Mouse (Mus musculus): ENCODE results near the gene Hsf5. TPM values are rescaled to one million over a fixed set of nuclear protein-coding genes. Genes with fewer than 3 reads are reported as not detected.

Hsf5 gene
- polyA plus RNA-seq (2015; fragmentation: Nextera tagmentation; extraction: Ambion mirVana), result 0.37 and 0.61 TPM in 2 replicates

DNA sequence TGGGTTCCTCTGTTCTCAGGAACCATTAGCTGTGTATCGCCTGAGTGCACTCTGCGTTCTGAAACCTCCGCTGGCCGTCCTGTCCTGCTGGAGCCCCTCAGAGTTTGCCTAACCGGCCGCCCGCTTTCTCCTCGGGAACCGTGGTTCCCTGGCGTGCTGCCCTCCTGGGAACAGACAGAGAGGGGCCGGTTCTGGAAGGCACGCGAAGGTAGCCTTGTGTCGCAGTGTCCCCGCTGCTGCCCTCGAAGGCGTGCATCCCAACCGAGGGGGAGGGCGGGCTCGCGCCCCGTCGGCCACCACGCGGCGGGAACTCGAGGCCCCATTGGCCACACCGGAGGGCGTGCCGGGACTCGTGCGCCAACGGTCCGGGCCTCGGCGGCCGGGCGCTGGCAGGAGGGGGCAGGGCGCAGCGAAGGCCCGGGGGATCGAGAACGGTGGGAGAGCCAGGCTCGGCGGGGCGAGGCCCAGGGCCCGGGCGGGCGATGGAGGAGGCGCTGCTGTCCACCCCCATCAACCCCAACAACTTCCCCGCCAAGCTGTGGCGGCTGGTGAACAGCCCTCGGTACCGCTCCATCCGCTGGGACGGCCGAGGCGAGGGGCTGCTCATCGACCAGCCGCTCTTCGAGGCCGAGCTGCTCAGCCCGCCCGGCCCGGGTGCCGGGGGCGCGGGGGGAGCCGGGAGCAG, at the start of gene Hsf5:
Gene Hsf5 (plus strand): TSS at position 375 of the 685 bp plus-strand sequence.
- no peaks in the 10 kb centered on the region for H3K27me3 ChIP-seq (replicated peaks)
- H3K9ac ChIP-seq, result no peak within 1 kb of the TSS
- no peak for ATAC-seq (replicated peaks)
- H3K9me3 ChIP-seq, result no peaks in the 10 kb centered on the region
- H3K36me3 ChIP-seq (replicated peaks), result peaks cover 60% of the 10 kb centered on the region
- H3K4me1 ChIP-seq, result no peaks in the 10 kb centered on the region
- 90% methylated on average over 63 of the region's 69 CpGs for WGBS
- H3K4me2 ChIP-seq, result no peak within 1 kb of the TSS
- H3K27ac ChIP-seq, result no peak within 1 kb of the TSS
- H3K4me3 ChIP-seq, result no peak within 1 kb of the TSS

DNA sequence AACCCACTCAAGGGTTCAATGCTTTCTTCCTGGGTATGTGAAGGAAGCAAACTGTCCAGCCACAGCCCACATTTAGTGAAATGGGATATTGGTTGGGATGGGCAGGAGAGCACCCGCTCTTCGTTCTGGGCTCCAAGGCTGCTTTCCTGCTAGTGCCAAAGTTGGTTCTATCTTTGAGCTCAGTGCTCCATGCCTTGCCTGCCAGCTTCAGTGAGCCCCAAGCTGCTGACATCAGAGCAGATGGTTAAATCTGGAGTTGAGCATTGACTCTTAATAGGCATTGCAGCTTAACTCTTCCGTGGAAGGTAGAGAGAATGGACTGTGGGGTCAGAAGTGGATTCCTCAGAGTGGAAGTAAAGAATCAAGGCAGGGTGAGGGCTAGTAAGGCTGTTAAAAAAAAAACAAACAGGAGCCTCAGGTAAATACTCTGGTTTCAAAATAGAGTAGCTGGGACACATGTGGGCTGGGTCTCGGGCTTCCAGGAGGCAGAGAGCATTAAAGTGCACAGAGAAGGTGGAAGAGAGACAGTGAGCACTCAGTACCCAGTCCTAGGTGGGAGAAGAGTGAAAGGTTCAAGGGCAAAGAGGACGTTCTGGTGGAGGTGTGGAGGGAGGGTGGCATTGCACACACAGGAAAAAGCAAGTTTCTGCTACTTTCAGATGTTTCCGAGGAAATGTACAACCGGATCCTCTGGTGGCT, 48.6 kb upstream of the Hsf5 start, which contains the start of gene Sept4:
Gene Sept4 (plus strand): TSS at position 649 of the 699 bp plus-strand sequence.
- WGBS, result 81% methylated on average over 7 of the region's 7 CpGs
- no peaks in the 10 kb centered on the region for H3K9me3 ChIP-seq
- H3K36me3 ChIP-seq (replicated peaks), result no peaks in the 10 kb centered on the region
- no peaks in the 10 kb centered on the region for H3K4me1 ChIP-seq
- no peak within 1 kb of the TSS for H3K4me2 ChIP-seq
- H3K27ac ChIP-seq, result no peak within 1 kb of the TSS
- H3K27me3 ChIP-seq (replicated peaks), result no peaks in the 10 kb centered on the region
- H3K4me3 ChIP-seq, result no peak within 1 kb of the TSS
- H3K9ac ChIP-seq, result no peak within 1 kb of the TSS
- ATAC-seq (replicated peaks), result no peak

DNA sequence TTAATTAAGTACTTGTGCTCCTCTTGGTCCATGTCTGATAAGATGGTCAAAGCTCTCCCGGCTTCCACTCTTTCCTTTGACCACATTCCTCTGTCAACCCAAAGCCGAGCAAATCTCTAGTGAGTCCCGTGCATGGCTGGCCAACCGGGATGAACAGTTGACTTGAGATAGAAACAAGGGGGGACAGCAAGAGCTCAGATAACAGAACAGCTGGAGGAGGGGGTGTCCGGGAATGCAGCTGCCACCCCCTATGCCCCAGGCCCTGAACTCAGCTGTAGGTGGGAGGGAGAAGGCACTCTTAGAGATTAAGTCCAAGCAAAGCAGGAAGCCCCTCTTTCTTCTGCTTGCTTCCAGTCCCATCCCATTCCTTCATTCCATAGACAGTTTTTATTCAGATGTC, 46.2 kb upstream of the Hsf5 start:
- Histone ChIP-seq H3K9me3 (no peaks in the 10 kb centered on the region), H3K4me2 (no peak overlapping the region), H3K4me1 (no peaks in the 10 kb centered on the region), H3K27me3 (replicated peaks) (no peaks in the 10 kb centered on the region), H3K4me3 (no peak overlapping the region), H3K27ac (no peak overlapping the region), H3K9ac (no peak overlapping the region), H3K36me3 (replicated peaks) (no peaks in the 10 kb centered on the region)
- WGBS, result 32% methylated on average over 5 of the region's 5 CpGs
- no peak for ATAC-seq (replicated peaks)

DNA sequence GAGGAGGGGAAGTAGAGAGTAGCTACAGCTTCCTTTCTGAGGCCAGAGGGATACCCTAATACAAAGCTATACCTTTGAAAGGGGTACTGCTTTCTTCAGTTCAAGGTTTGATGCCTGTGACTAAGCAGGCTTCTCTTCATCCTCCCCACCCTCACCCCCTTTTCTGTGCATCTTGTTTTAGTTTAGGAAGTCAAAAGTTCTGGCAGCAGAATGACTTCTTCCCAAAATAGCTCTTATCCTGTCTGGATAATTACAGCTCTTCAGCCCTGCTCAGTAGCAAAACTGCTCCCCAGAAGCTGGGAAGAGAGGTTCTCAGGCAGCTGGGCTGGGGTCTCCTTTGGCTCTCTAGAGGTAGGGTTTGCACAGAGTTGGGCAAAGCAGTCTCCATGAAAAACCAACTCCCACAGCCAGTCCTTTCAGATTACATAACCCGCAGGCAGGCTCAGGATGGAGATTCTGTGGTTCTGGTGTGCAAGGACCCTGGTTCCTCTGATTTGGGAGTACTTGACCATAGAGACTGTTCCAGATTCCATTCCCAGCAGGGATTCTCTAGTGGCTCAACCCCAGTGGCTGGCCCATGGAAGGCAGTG, 45.5 kb upstream of the Hsf5 start:
- WGBS, result 83% methylated on average over 1 of the region's 1 CpGs
- Histone ChIP-seq H3K4me1 (no peaks in the 10 kb centered on the region), H3K9me3 (no peaks in the 10 kb centered on the region), H3K4me2 (no peak overlapping the region), H3K4me3 (no peak overlapping the region), H3K27ac (no peak overlapping the region), H3K27me3 (replicated peaks) (no peaks in the 10 kb centered on the region), H3K9ac (no peak overlapping the region), H3K36me3 (replicated peaks) (no peaks in the 10 kb centered on the region)
- no peak for ATAC-seq (replicated peaks)

DNA sequence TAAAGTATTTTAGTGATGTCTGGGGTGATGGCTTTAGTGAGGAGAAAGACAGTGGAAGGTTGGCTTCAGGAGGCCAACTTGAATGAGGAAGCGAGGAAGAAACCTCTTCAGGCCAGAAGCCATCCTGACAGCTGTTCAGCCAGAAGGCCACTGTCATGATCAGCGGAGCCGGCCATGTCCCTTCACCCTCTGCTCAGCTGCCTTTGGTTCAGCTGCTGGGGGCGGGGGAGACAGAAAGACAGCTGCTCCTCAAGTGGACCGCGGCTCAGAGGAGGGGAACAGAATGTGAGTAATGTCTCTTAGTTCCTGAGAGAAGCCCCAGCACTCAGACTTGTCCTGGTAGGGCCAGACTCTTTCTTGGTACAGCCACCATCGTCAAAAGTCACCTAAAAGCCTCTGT, 43.2 kb upstream of the Hsf5 start:
- WGBS, result 82% methylated on average over 7 of the region's 7 CpGs
- H3K9ac ChIP-seq, result no peak overlapping the region

DNA sequence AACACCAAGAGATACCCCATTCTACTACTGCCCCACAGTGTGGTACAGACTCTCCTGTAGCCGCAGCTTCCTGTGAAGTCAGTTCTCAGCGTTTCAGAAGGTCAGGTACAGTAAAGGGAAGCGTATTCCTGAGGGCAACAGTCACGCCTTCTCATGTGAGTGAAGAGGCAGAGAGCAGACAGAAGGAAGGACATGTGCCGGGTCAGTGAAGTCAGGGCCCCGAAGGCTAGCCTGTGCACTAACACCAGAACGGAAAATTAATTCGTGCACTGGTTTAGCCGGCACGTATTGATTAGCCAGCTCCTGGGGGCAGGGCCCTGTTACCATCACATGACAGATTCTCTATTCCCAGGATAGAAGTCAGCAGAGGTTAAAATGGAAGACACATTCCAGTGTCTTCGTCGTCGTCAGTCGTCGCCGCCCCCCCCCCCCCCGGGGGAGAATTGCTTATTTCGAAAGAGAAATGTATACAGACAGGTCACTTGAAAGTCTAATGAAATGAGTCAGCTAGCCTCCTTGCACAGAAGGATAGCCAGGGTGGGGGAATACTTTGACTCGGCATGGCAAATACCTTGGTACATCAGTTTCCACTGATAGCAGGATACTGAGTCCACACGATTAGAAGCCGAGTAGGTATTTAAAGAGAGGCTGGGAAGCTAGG, 42.3 kb upstream of the Hsf5 start:
- 65% methylated on average over 21 of the region's 21 CpGs for WGBS
- H3K27me3 ChIP-seq (replicated peaks), result no peaks in the 10 kb centered on the region
- H3K9ac ChIP-seq, result no peak overlapping the region
- no peaks in the 10 kb centered on the region for H3K9me3 ChIP-seq
- H3K4me1 ChIP-seq, result peaks cover 16% of the 10 kb centered on the region
- no peak overlapping the region for H3K27ac ChIP-seq
- no peak overlapping the region for H3K4me3 ChIP-seq
- no peak overlapping the region for H3K4me2 ChIP-seq
- ATAC-seq (replicated peaks), result no peak
- H3K36me3 ChIP-seq (replicated peaks), result no peaks in the 10 kb centered on the region

More for the DNA sequence above, 43.2 kb upstream of the Hsf5 start:
- peaks cover 15% of the 10 kb centered on the region for H3K4me1 ChIP-seq
- H3K36me3 ChIP-seq (replicated peaks), result no peaks in the 10 kb centered on the region
- no peak overlapping the region for H3K4me3 ChIP-seq
- ATAC-seq (replicated peaks), result no peak
- H3K9me3 ChIP-seq, result no peaks in the 10 kb centered on the region
- H3K27ac ChIP-seq, result no peak overlapping the region
- no peak overlapping the region for H3K4me2 ChIP-seq
- no peaks in the 10 kb centered on the region for H3K27me3 ChIP-seq (replicated peaks)

DNA sequence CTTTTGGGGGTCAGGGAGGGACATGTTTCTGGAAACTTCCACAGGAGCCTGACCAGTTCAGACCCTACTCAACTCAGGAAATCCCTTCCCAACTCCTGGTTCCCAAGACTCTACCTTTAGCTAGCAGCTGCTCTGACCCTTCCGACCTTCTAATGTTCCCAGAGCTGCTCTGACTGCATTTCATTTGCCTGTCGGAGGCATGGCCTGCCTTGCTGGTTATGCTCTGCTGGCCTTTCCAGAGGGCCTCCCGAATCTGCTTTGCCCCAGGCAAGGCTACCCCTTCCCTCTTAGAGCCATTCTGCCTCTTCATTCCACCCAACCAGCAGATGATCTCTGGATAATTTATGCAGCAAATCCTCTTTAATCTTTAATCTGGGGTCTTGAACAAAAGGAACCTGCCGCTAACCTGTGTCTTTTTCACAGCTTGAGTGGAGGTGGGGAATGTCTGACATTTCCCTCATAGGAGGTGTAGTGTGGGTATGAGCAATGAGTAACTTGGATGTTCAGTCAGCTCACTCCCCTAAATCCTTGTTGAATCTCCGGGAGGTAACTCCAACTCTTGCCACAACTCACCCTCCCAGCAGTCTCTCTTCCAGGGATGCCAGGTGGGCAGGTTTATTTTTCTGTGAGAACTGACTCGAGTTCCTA, 39.2 kb upstream of the Hsf5 start:
- peak overlapping the region; percentile 60 for H3K9ac ChIP-seq
- no peaks in the 10 kb centered on the region for H3K9me3 ChIP-seq
- H3K27ac ChIP-seq, result peak overlapping the region; percentile 64; the same call in 1 of the 2 replicates
- H3K4me2 ChIP-seq, result peak overlapping the region; percentile 91
- H3K27me3 ChIP-seq (replicated peaks), result no peaks in the 10 kb centered on the region
- H3K4me3 ChIP-seq, result peak overlapping the region; percentile 70
- 9% methylated on average over 6 of the region's 6 CpGs for WGBS
- peaks cover 16% of the 10 kb centered on the region for H3K4me1 ChIP-seq
- no peaks in the 10 kb centered on the region for H3K36me3 ChIP-seq (replicated peaks)
- ATAC-seq (replicated peaks), result no peak

DNA sequence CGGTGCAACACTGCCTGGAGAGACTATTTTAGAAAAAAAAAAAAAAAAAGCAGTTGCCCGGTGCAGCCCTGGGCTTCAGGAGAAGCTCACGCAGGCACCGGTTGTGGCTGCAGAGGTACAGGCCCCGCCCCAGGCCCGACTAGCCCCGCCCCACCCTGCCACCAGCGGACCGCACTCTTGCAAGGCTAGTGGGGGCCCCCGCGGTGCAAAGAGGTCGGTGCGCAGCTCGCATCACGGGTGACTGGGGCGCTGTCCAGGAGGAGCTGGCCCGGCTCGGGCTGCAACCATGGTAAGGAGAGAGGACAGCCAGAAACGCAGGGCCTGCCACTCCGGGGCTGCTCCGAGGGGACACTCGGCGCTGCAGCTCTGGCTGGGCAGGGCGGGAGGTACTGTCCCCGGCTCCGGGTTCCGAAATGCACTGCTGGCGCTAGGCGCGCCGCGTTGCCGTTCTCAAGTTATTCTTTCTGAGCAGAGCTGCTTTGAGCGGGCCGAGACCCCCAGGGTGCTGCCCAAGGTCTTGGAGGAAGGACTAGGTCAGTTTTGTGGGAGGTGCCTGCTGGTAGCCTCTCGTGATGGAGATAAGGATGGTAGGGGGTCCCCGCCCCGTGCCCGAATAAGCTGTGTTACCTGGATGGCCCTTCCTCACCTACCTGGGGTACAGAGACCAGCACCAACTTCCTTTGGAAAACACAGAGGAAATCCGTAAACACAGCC, 38.6 kb upstream of the Hsf5 start:
- ATAC-seq (replicated peaks), result peak; percentile 69
- H3K9ac ChIP-seq, result peak overlapping the region; percentile 60
- H3K4me3 ChIP-seq, result peak overlapping the region; percentile 70
- no peaks in the 10 kb centered on the region for H3K27me3 ChIP-seq (replicated peaks)
- peak overlapping the region; percentile 91 for H3K4me2 ChIP-seq
- H3K4me1 ChIP-seq, result peaks cover 16% of the 10 kb centered on the region
- WGBS, result under 1% methylated on average over 40 of the region's 40 CpGs
- H3K9me3 ChIP-seq, result no peaks in the 10 kb centered on the region
- H3K36me3 ChIP-seq (replicated peaks), result no peaks in the 10 kb centered on the region
- H3K27ac ChIP-seq, result peak overlapping the region; percentile 64

DNA sequence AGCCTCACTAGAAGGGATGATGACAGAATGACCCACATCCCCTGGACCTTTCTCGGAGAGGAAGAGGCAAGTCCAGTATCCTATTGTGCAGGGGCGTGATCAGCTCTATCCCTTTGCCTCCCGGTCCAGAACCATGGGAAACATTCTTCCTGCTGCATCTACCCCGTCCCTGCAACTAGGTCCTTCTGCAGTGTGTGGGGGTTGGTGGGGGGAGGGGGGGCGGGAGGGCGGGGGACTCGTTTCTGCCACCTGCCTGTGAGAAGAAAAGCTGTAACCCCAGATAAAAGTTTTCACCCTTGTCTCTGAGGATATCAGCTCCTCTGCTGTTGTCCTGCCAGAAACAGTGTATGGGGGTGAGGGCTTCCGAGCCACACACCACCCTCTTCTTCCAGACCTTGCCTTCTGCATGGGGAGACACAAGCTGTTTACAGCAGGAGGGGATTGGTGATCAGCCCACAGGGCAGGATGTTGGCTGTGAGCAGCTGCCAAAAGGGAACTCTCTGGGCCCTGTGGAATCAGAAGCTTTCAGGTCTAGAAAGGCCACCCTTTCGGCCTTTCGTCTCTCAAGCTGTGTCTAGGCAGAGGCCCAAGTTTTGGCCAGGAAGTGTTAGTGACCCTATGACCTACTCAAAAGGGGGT, 37.9 kb upstream of the Hsf5 start:
- Histone ChIP-seq H3K36me3 (replicated peaks) (no peaks in the 10 kb centered on the region), H3K9ac (peak overlapping the region; percentile 60), H3K4me2 (peak overlapping the region; percentile 91), H3K27ac (peak overlapping the region; percentile 64; the same call in 1 of the 2 replicates), H3K4me1 (peaks cover 16% of the 10 kb centered on the region), H3K27me3 (replicated peaks) (no peaks in the 10 kb centered on the region), H3K9me3 (no peaks in the 10 kb centered on the region), H3K4me3 (peak overlapping the region; percentile 70)
- WGBS, result 13% methylated on average over 10 of the region's 10 CpGs
- ATAC-seq (replicated peaks), result peak; percentile 54

DNA sequence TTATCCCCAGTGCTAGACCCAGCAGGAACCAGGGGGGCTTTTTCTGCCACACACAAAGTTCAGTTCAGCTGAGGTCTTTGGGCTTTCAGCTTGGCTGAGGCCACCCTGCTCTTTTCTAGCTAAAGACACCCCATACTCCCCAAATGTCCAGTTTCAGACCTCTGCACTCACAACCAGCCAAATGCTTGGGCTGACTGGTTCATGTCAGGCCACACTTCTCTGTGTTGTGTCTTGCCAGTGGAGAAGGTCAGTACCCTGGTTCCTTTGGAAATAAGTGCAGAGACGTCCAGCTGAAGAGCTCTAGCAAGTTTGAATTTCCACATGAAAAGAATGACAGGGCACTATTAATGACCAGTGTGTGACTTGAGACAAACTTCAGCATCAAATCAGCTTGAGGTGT, 37.3 kb upstream of the Hsf5 start:
- H3K4me3 ChIP-seq, result no peak overlapping the region
- H3K27ac ChIP-seq, result 0 out of 2 replicates have a peak overlapping the region, but pooled peaks have one; percentile 2
- H3K4me2 ChIP-seq, result no peak overlapping the region; the same call in 1 of the 2 replicates
- peaks cover 16% of the 10 kb centered on the region for H3K4me1 ChIP-seq
- H3K9ac ChIP-seq, result no peak overlapping the region
- no peaks in the 10 kb centered on the region for H3K36me3 ChIP-seq (replicated peaks)
- ATAC-seq (replicated peaks), result no peak
- no peaks in the 10 kb centered on the region for H3K9me3 ChIP-seq
- H3K27me3 ChIP-seq (replicated peaks), result no peaks in the 10 kb centered on the region
- WGBS, result 31% methylated on average over 1 of the region's 1 CpGs

DNA sequence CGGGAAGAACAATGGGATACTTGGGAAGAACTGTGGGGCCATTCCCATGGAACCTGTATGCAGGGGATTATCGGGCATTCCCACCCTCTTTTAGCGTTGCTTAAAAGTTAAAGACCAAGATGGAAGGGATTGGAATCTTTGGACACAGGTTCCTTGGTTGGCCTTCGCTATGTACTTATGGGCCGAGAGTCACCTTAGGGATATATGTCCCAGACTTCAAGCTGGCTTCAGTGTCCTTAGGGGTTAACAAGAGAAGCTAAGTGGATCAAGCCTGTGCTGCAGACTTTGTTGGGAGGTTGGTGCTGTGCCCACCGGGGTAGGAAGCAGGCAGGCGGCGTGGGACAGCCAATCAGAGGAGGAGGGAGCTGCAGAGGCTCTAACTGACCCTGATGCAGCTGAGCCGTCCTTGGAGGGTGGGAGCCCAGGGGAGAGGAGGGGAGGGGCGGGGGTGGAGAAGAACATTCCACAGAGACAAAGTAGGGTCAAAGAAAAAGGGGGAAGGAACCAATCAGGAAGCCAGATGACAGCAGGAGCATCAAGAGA, 36.4 kb upstream of the Hsf5 start:
- Histone ChIP-seq H3K9me3 (no peaks in the 10 kb centered on the region), H3K4me1 (peaks cover 16% of the 10 kb centered on the region), H3K9ac (no peak overlapping the region), H3K27me3 (replicated peaks) (no peaks in the 10 kb centered on the region), H3K4me2 (no peak overlapping the region), H3K27ac (no peak overlapping the region), H3K36me3 (replicated peaks) (no peaks in the 10 kb centered on the region), H3K4me3 (no peak overlapping the region)
- ATAC-seq (replicated peaks), result no peak
- 38% methylated on average over 10 of the region's 10 CpGs for WGBS

All from midbrain, embryonic 15.5 days (tissue).